Mouse (Mus musculus): Measurements from ENCODE around the gene Plxdc1. TPM values are rescaled to one million over a fixed set of nuclear protein-coding genes. Genes with fewer than 3 reads are reported as not detected.

The Plxdc1 gene
- total RNA-seq, 2 experiments from 2014 or later = 3.2 to 4.6 TPM

- DNase-seq = no peak
These were observed 30.6 kb upstream of the Plxdc1 start for GRCm38 (mm10) chr11:98016824-98017223.

- no peak for DNase-seq
These were observed 29.9 kb upstream of the Plxdc1 start for GRCm38 (mm10) chr11:98016177-98016576.

- DNase-seq = no peak
These were observed 26.6 kb upstream of the Plxdc1 start for GRCm38 (mm10) chr11:98012831-98013230.

GRCm38 (mm10) chr11:98011716-98012115 is 25.5 kb upstream of the Plxdc1 start:
- DNase-seq = no peak

- DNase-seq = no peak
These were observed 21.8 kb upstream of the Plxdc1 start for GRCm38 (mm10) chr11:98008087-98008486.

GRCm38 (mm10) chr11:98005686-98006085 is 19.4 kb upstream of the Plxdc1 start:
- peak; percentile 75 to 79 for DNase-seq

GRCm38 (mm10) chr11:98005076-98005475 is 18.8 kb upstream of the Plxdc1 start:
- DNase-seq = no peak

GRCm38 (mm10) chr11:98004161-98004560 is 17.9 kb upstream of the Plxdc1 start:
- no peak for DNase-seq

GRCm38 (mm10) chr11:98003171-98003671 is 17.0 kb upstream of the Plxdc1 start:
- DNase-seq = no peak

GRCm38 (mm10) chr11:98002627-98003026 is 16.4 kb upstream of the Plxdc1 start:
- DNase-seq = peak; percentile 74 to 89

GRCm38 (mm10) chr11:98001986-98002385 is 15.7 kb upstream of the Plxdc1 start:
- no peak for DNase-seq

GRCm38 (mm10) chr11:98001351-98001824 is 15.1 kb upstream of the Plxdc1 start:
- no peak for DNase-seq

- DNase-seq = no peak
These were observed 14.3 kb upstream of the Plxdc1 start for GRCm38 (mm10) chr11:98000378-98001140.

GRCm38 (mm10) chr11:97999748-98000147 is 13.5 kb upstream of the Plxdc1 start:
- no peak for DNase-seq

- DNase-seq = no peak
These were observed 12.8 kb upstream of the Plxdc1 start for GRCm38 (mm10) chr11:97998898-97999608.

GRCm38 (mm10) chr11:97998074-97998793 is 12.0 kb upstream of the Plxdc1 start:
- no peak for DNase-seq

GRCm38 (mm10) chr11:97997387-97997960 is 11.2 kb upstream of the Plxdc1 start:
- no peak for DNase-seq

GRCm38 (mm10) chr11:97996691-97997090 is 10.4 kb upstream of the Plxdc1 start:
- DNase-seq = no peak

GRCm38 (mm10) chr11:97995564-97996288 is 9.5 kb upstream of the Plxdc1 start, which contains the start of gene Arl5c:
Gene Arl5c (minus strand): TSS chr11:97996181.
- DNase-seq = peak; percentile 66 to 69

GRCm38 (mm10) chr11:97994539-97995100 is 8.4 kb upstream of the Plxdc1 start:
- DNase-seq = peak; percentile 87 to 93

- peak; percentile 91 to 96 for DNase-seq
These were observed 2.4 kb upstream of the Plxdc1 start for GRCm38 (mm10) chr11:97988530-97989096.
